Mouse (Mus musculus): ENCODE results near the gene Gan. TPM values are rescaled to one million over a fixed set of nuclear protein-coding genes. Genes with fewer than 3 reads are reported as not detected.

Gan gene
- total RNA-seq, 1 experiment = 7.9 TPM

DNA sequence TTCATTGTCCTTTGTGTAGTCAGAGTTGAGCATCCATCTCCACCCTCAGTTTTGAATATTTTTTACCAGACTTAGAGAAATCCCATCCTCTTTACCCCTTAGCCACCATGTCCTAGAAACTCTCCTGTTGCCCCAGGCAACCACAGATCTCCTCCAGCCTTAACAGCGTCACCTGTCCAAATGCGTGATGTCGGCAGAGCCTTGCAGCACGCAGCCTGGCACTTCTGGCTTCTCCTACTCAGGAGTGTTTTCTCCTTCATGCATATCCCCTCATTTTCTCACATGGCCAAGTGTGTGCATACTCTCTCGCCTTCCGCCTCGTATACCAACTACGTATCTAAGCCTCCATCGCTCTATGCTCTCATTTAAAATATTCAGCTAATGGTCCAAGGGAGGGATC is 39.5 kb upstream of the Gan start:
- in situ Hi-C loops (cut with MboI; ENCODE audit: low sequenced_read_pairs in 2 of 2, unreplicated experiment in 2 of 2) = no loop called here
- H3K4me3 ChIP-seq (ENCODE audit: insufficient read depth in 1 of 2, low read depth in 1 of 2, low read length in 2 of 2, poor library complexity in 1 of 2, severe bottlenecking in 1 of 2) = no peak overlapping the region
- peaks cover 0 to 10% of the 10 kb centered on the region in 2 experiments; a peak in 2 of 4 replicates for H3K4me1 ChIP-seq (ENCODE audit: control insufficient read depth in 2 of 2, insufficient read depth in 2 of 2, low read length in 2 of 2, poor library complexity in 1 of 2)
- no peak overlapping the region for H3K27ac ChIP-seq (ENCODE audit: insufficient read depth, low read depth, low read length, poor library complexity, severe bottlenecking)
- DNase-seq (ENCODE audit: low read depth, low spot score) = no peak
- no peaks in the 10 kb centered on the region for H3K9me3 ChIP-seq (ENCODE audit: control insufficient read depth, insufficient read depth, low read depth, low read length)
- H3K9ac ChIP-seq (ENCODE audit: insufficient read depth, low read depth, low read length, poor library complexity, severe bottlenecking) = no peak overlapping the region
- TF ChIP-seq ZC3H11A (IDR thresholded peaks at IDR 0.05; ENCODE audit: borderline replicate concordance, low read depth, low read length) (no peak), ZNF384 (IDR thresholded peaks at IDR 0.05; ENCODE audit: low read depth, low read length) (no peak), MAFK (IDR thresholded peaks at IDR 0.05; ENCODE audit: insufficient read depth, low read depth, low read length) (no peak), CHD2 (IDR thresholded peaks at IDR 0.05; ENCODE audit: low read depth, low read length) (no peak), HCFC1 (IDR thresholded peaks at IDR 0.05; ENCODE audit: borderline replicate concordance, insufficient read depth, low read length) (no peak)
- H3K36me3 ChIP-seq (ENCODE audit: control insufficient read depth, insufficient read depth, low read length, poor library complexity, severe bottlenecking) = no peaks in the 10 kb centered on the region

GRCm38 (mm10) chr8:117121277-117121676 is 36.7 kb upstream of the Gan start:
- Histone ChIP-seq H3K9me3 (ENCODE audit: control insufficient read depth, insufficient read depth, low read depth, low read length) (no peaks in the 10 kb centered on the region), H3K36me3 (ENCODE audit: control insufficient read depth, insufficient read depth, low read length, poor library complexity, severe bottlenecking) (no peaks in the 10 kb centered on the region), H3K4me1 (ENCODE audit: control insufficient read depth in 2 of 2, insufficient read depth in 2 of 2, low read length in 2 of 2, poor library complexity in 1 of 2) (peaks cover 0 to 12% of the 10 kb centered on the region in 2 experiments; a peak in 2 of 4 replicates), H3K27ac (ENCODE audit: insufficient read depth, low read depth, low read length, poor library complexity, severe bottlenecking) (no peak overlapping the region), H3K9ac (ENCODE audit: insufficient read depth, low read depth, low read length, poor library complexity, severe bottlenecking) (peak overlapping the region; percentile 19; the same call in 1 of the 2 replicates), H3K4me3 (ENCODE audit: insufficient read depth in 1 of 2, low read depth in 1 of 2, low read length in 2 of 2, poor library complexity in 1 of 2, severe bottlenecking in 1 of 2) (peak overlapping the region; percentile 22 to 40; a peak in 2 of 4 replicates)
- TF ChIP-seq ZNF384 (IDR thresholded peaks at IDR 0.05; ENCODE audit: low read depth, low read length) (no peak), HCFC1 (IDR thresholded peaks at IDR 0.05; ENCODE audit: borderline replicate concordance, insufficient read depth, low read length) (no peak), MAFK (IDR thresholded peaks at IDR 0.05; ENCODE audit: insufficient read depth, low read depth, low read length) (no peak), ZC3H11A (IDR thresholded peaks at IDR 0.05; ENCODE audit: borderline replicate concordance, low read depth, low read length) (no peak), CHD2 (IDR thresholded peaks at IDR 0.05; ENCODE audit: low read depth, low read length) (no peak)
- no peak for DNase-seq (ENCODE audit: low read depth, low spot score)
- in situ Hi-C loops (cut with MboI; ENCODE audit: low sequenced_read_pairs in 2 of 2, unreplicated experiment in 2 of 2) = no loop called here

GRCm38 (mm10) chr8:117123850-117124633 is 33.9 kb upstream of the Gan start:
- no peak overlapping the region for H3K9ac ChIP-seq (ENCODE audit: insufficient read depth, low read depth, low read length, poor library complexity, severe bottlenecking)
- H3K27ac ChIP-seq (ENCODE audit: insufficient read depth, low read depth, low read length, poor library complexity, severe bottlenecking) = no peak overlapping the region
- H3K4me3 ChIP-seq (ENCODE audit: insufficient read depth in 1 of 2, low read depth in 1 of 2, low read length in 2 of 2, poor library complexity in 1 of 2, severe bottlenecking in 1 of 2) = no peak overlapping the region
- no peaks in the 10 kb centered on the region for H3K9me3 ChIP-seq (ENCODE audit: control insufficient read depth, insufficient read depth, low read depth, low read length)
- no peak for TF ChIP-seq CHD2 (IDR thresholded peaks at IDR 0.05; ENCODE audit: low read depth, low read length)
- no peak for TF ChIP-seq ZNF384 (IDR thresholded peaks at IDR 0.05; ENCODE audit: low read depth, low read length)
- TF ChIP-seq ZC3H11A (IDR thresholded peaks at IDR 0.05; ENCODE audit: borderline replicate concordance, low read depth, low read length) = no peak
- TF ChIP-seq HCFC1 (IDR thresholded peaks at IDR 0.05; ENCODE audit: borderline replicate concordance, insufficient read depth, low read length) = no peak
- TF ChIP-seq MAFK (IDR thresholded peaks at IDR 0.05; ENCODE audit: insufficient read depth, low read depth, low read length) = no peak
- H3K4me1 ChIP-seq (ENCODE audit: control insufficient read depth in 2 of 2, insufficient read depth in 2 of 2, low read length in 2 of 2, poor library complexity in 1 of 2) = peaks cover 0 to 11% of the 10 kb centered on the region in 2 experiments; a peak in 2 of 4 replicates
- no peak for DNase-seq (ENCODE audit: low read depth, low spot score)
- H3K36me3 ChIP-seq (ENCODE audit: control insufficient read depth, insufficient read depth, low read length, poor library complexity, severe bottlenecking) = no peaks in the 10 kb centered on the region
- in situ Hi-C loops (cut with MboI; ENCODE audit: low sequenced_read_pairs in 2 of 2, unreplicated experiment in 2 of 2) = no loop called here

DNA sequence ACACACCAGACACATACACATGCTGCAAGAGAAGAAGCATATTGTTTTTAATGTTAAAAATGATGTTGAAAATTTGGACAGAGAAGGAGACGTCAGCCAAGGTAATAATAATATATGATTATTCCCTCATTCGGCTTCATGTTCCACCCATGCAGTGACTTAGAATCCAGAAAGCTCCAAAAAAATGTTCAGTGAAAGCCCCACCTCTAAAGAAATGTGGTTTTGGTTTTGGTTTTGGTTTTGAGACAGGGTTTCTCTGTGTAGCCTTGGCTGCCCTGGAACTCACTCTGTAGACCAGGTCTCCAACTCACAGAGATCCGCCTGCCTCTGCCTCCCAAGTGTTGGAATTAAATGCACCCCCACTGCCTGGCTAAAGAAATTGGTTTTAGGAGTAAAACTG is 32.1 kb upstream of the Gan start:
- no peaks in the 10 kb centered on the region for H3K36me3 ChIP-seq (ENCODE audit: control insufficient read depth, insufficient read depth, low read length, poor library complexity, severe bottlenecking)
- no peak for DNase-seq (ENCODE audit: low read depth, low spot score)
- peaks cover 0 to 11% of the 10 kb centered on the region in 2 experiments; a peak in 2 of 4 replicates for H3K4me1 ChIP-seq (ENCODE audit: control insufficient read depth in 2 of 2, insufficient read depth in 2 of 2, low read length in 2 of 2, poor library complexity in 1 of 2)
- in situ Hi-C loops (cut with MboI; ENCODE audit: low sequenced_read_pairs in 2 of 2, unreplicated experiment in 2 of 2) = no loop called here
- no peaks in the 10 kb centered on the region for H3K9me3 ChIP-seq (ENCODE audit: control insufficient read depth, insufficient read depth, low read depth, low read length)
- no peak for TF ChIP-seq ZNF384 (IDR thresholded peaks at IDR 0.05; ENCODE audit: low read depth, low read length)
- TF ChIP-seq ZC3H11A (IDR thresholded peaks at IDR 0.05; ENCODE audit: borderline replicate concordance, low read depth, low read length) = no peak
- TF ChIP-seq CHD2 (IDR thresholded peaks at IDR 0.05; ENCODE audit: low read depth, low read length) = no peak
- no peak for TF ChIP-seq MAFK (IDR thresholded peaks at IDR 0.05; ENCODE audit: insufficient read depth, low read depth, low read length)
- TF ChIP-seq HCFC1 (IDR thresholded peaks at IDR 0.05; ENCODE audit: borderline replicate concordance, insufficient read depth, low read length) = no peak
- H3K4me3 ChIP-seq (ENCODE audit: insufficient read depth in 1 of 2, low read depth in 1 of 2, low read length in 2 of 2, poor library complexity in 1 of 2, severe bottlenecking in 1 of 2) = no peak overlapping the region
- H3K9ac ChIP-seq (ENCODE audit: insufficient read depth, low read depth, low read length, poor library complexity, severe bottlenecking) = no peak overlapping the region
- H3K27ac ChIP-seq (ENCODE audit: insufficient read depth, low read depth, low read length, poor library complexity, severe bottlenecking) = no peak overlapping the region
